Mouse (Mus musculus): ENCODE measurements around the gene Rev1. TPM values are rescaled to one million over a fixed set of nuclear protein-coding genes. Genes with fewer than 3 reads are reported as not detected.
A peak's percentile ranks its signal among the peaks of the same experiment; 100 is the strongest.

Gene Rev1
- 31.2 and 32.2 TPM in 2 replicates for polyA plus RNA-seq (2014; fragmentation: Nextera tagmentation; extraction: Ambion mirVana)

- peak within 1 kb of the TSS; percentile 68 for H3K4me2 ChIP-seq
- peaks cover 23% of the 10 kb centered on the region for H3K4me1 ChIP-seq (replicated peaks; ENCODE audit: control insufficient read depth, insufficient read depth, low read length)
- H3K9me3 ChIP-seq (ENCODE audit: control insufficient read depth, low read length), result no peaks in the 10 kb centered on the region
- H3K27me3 ChIP-seq (replicated peaks; ENCODE audit: control insufficient read depth, insufficient read depth, low read length), result no peaks in the 10 kb centered on the region
- under 1% methylated on average over 81 of the region's 122 CpGs for WGBS
- peak within 1 kb of the TSS; percentile 92 for H3K9ac ChIP-seq (ENCODE audit: low read depth, low read length)
- no peaks in the 10 kb centered on the region for H3K36me3 ChIP-seq (ENCODE audit: control insufficient read depth, insufficient read depth, low read length)
- H3K27ac ChIP-seq (ENCODE audit: low read depth, low read length), result peak within 1 kb of the TSS; percentile 91
- DNase-seq (ENCODE audit: low spot score) (peak; percentile 91), ATAC-seq (replicated peaks; ENCODE audit: low FRiP score) (peak; percentile 90)
- H3K4me3 ChIP-seq (ENCODE audit: low read depth, low read length), result peak within 1 kb of the TSS; percentile 91
Measured at GRCm38 (mm10) chr1:38129501-38130267, at the start of gene Rev1. TSS of gene Rev1 (minus strand) at chr1:38129801.

GRCm38 (mm10) chr1:38178929-38179328, 49.3 kb upstream of the Rev1 start:
- Histone ChIP-seq H3K9ac (ENCODE audit: low read depth, low read length) (no peak overlapping the region), H3K36me3 (ENCODE audit: control insufficient read depth, insufficient read depth, low read length) (no peaks in the 10 kb centered on the region), H3K9me3 (ENCODE audit: control insufficient read depth, low read length) (no peaks in the 10 kb centered on the region), H3K4me3 (ENCODE audit: low read depth, low read length) (no peak overlapping the region), H3K4me1 (replicated peaks; ENCODE audit: control insufficient read depth, insufficient read depth, low read length) (no peaks in the 10 kb centered on the region), H3K27me3 (replicated peaks; ENCODE audit: control insufficient read depth, insufficient read depth, low read length) (no peaks in the 10 kb centered on the region), H3K27ac (ENCODE audit: low read depth, low read length) (no peak overlapping the region), H3K4me2 (no peak overlapping the region)
- DNase-seq (ENCODE audit: low spot score), result no peak
- no peak for ATAC-seq (replicated peaks; ENCODE audit: low FRiP score)
- WGBS, result 82% methylated on average over 8 of the region's 8 CpGs

- DNase-seq (ENCODE audit: low spot score), result no peak
- Histone ChIP-seq H3K9ac (ENCODE audit: low read depth, low read length) (no peak overlapping the region), H3K36me3 (ENCODE audit: control insufficient read depth, insufficient read depth, low read length) (no peaks in the 10 kb centered on the region), H3K9me3 (ENCODE audit: control insufficient read depth, low read length) (no peaks in the 10 kb centered on the region), H3K4me3 (ENCODE audit: low read depth, low read length) (no peak overlapping the region), H3K27ac (ENCODE audit: low read depth, low read length) (no peak overlapping the region), H3K27me3 (replicated peaks; ENCODE audit: control insufficient read depth, insufficient read depth, low read length) (no peaks in the 10 kb centered on the region), H3K4me2 (no peak overlapping the region), H3K4me1 (replicated peaks; ENCODE audit: control insufficient read depth, insufficient read depth, low read length) (no peaks in the 10 kb centered on the region)
- 81% methylated on average over 7 of the region's 7 CpGs for WGBS
- ATAC-seq (replicated peaks; ENCODE audit: low FRiP score), result no peak; the same call in 1 of the 2 replicates
Measured at GRCm38 (mm10) chr1:38176077-38176476, 46.5 kb upstream of the Rev1 start.

- 84% methylated on average over 4 of the region's 4 CpGs for WGBS
- Histone ChIP-seq H3K9me3 (ENCODE audit: control insufficient read depth, low read length) (no peaks in the 10 kb centered on the region), H3K27me3 (replicated peaks; ENCODE audit: control insufficient read depth, insufficient read depth, low read length) (no peaks in the 10 kb centered on the region), H3K4me2 (no peak overlapping the region), H3K4me1 (replicated peaks; ENCODE audit: control insufficient read depth, insufficient read depth, low read length) (no peaks in the 10 kb centered on the region), H3K9ac (ENCODE audit: low read depth, low read length) (no peak overlapping the region), H3K4me3 (ENCODE audit: low read depth, low read length) (no peak overlapping the region), H3K36me3 (ENCODE audit: control insufficient read depth, insufficient read depth, low read length) (no peaks in the 10 kb centered on the region), H3K27ac (ENCODE audit: low read depth, low read length) (no peak overlapping the region)
- ATAC-seq (replicated peaks; ENCODE audit: low FRiP score), result no peak
- DNase-seq (ENCODE audit: low spot score), result no peak
Measured at GRCm38 (mm10) chr1:38171874-38172273, 42.3 kb upstream of the Rev1 start.

- Histone ChIP-seq H3K4me1 (replicated peaks; ENCODE audit: control insufficient read depth, insufficient read depth, low read length) (no peaks in the 10 kb centered on the region), H3K9me3 (ENCODE audit: control insufficient read depth, low read length) (no peaks in the 10 kb centered on the region), H3K27ac (ENCODE audit: low read depth, low read length) (no peak overlapping the region), H3K27me3 (replicated peaks; ENCODE audit: control insufficient read depth, insufficient read depth, low read length) (no peaks in the 10 kb centered on the region), H3K4me2 (no peak overlapping the region), H3K36me3 (ENCODE audit: control insufficient read depth, insufficient read depth, low read length) (no peaks in the 10 kb centered on the region), H3K9ac (ENCODE audit: low read depth, low read length) (no peak overlapping the region), H3K4me3 (ENCODE audit: low read depth, low read length) (no peak overlapping the region)
- WGBS, result 51% methylated on average over 2 of the region's 2 CpGs
- DNase-seq (ENCODE audit: low spot score) (no peak), ATAC-seq (replicated peaks; ENCODE audit: low FRiP score) (no peak)
Measured at GRCm38 (mm10) chr1:38165696-38166095, 36.1 kb upstream of the Rev1 start.

- H3K9ac ChIP-seq (ENCODE audit: low read depth, low read length), result no peak overlapping the region
- H3K4me3 ChIP-seq (ENCODE audit: low read depth, low read length), result no peak overlapping the region
- 79% methylated on average over 5 of the region's 5 CpGs for WGBS
- ATAC-seq (replicated peaks; ENCODE audit: low FRiP score) (no peak), DNase-seq (ENCODE audit: low spot score) (no peak)
- no peaks in the 10 kb centered on the region for H3K27me3 ChIP-seq (replicated peaks; ENCODE audit: control insufficient read depth, insufficient read depth, low read length)
- no peak overlapping the region for H3K27ac ChIP-seq (ENCODE audit: low read depth, low read length)
- H3K4me2 ChIP-seq, result no peak overlapping the region
- H3K9me3 ChIP-seq (ENCODE audit: control insufficient read depth, low read length), result no peaks in the 10 kb centered on the region
- H3K36me3 ChIP-seq (ENCODE audit: control insufficient read depth, insufficient read depth, low read length), result no peaks in the 10 kb centered on the region
- H3K4me1 ChIP-seq (replicated peaks; ENCODE audit: control insufficient read depth, insufficient read depth, low read length), result no peaks in the 10 kb centered on the region
Measured at GRCm38 (mm10) chr1:38150086-38150485, 20.5 kb upstream of the Rev1 start.

GRCm38 (mm10) chr1:38146008-38146407, 16.4 kb upstream of the Rev1 start:
- H3K4me1 ChIP-seq (replicated peaks; ENCODE audit: control insufficient read depth, insufficient read depth, low read length), result no peaks in the 10 kb centered on the region
- WGBS, result 82% methylated on average over 4 of the region's 4 CpGs
- no peaks in the 10 kb centered on the region for H3K9me3 ChIP-seq (ENCODE audit: control insufficient read depth, low read length)
- no peak overlapping the region for H3K9ac ChIP-seq (ENCODE audit: low read depth, low read length)
- ATAC-seq (replicated peaks; ENCODE audit: low FRiP score) (no peak), DNase-seq (ENCODE audit: low spot score) (no peak)
- H3K4me2 ChIP-seq, result no peak overlapping the region
- H3K27me3 ChIP-seq (replicated peaks; ENCODE audit: control insufficient read depth, insufficient read depth, low read length), result no peaks in the 10 kb centered on the region
- no peak overlapping the region for H3K27ac ChIP-seq (ENCODE audit: low read depth, low read length)
- H3K4me3 ChIP-seq (ENCODE audit: low read depth, low read length), result no peak overlapping the region
- no peaks in the 10 kb centered on the region for H3K36me3 ChIP-seq (ENCODE audit: control insufficient read depth, insufficient read depth, low read length)

- H3K4me1 ChIP-seq (replicated peaks; ENCODE audit: control insufficient read depth, insufficient read depth, low read length), result no peaks in the 10 kb centered on the region
- H3K27ac ChIP-seq (ENCODE audit: low read depth, low read length), result no peak overlapping the region
- H3K9me3 ChIP-seq (ENCODE audit: control insufficient read depth, low read length), result no peaks in the 10 kb centered on the region
- DNase-seq (ENCODE audit: low spot score) (no peak), ATAC-seq (replicated peaks; ENCODE audit: low FRiP score) (no peak)
- no peaks in the 10 kb centered on the region for H3K36me3 ChIP-seq (ENCODE audit: control insufficient read depth, insufficient read depth, low read length)
- WGBS, result 80% methylated on average over 1 of the region's 1 CpGs
- no peak overlapping the region for H3K9ac ChIP-seq (ENCODE audit: low read depth, low read length)
- no peak overlapping the region for H3K4me2 ChIP-seq
- H3K27me3 ChIP-seq (replicated peaks; ENCODE audit: control insufficient read depth, insufficient read depth, low read length), result no peaks in the 10 kb centered on the region
- no peak overlapping the region for H3K4me3 ChIP-seq (ENCODE audit: low read depth, low read length)
Measured at GRCm38 (mm10) chr1:38141371-38141770, 11.8 kb upstream of the Rev1 start.

GRCm38 (mm10) chr1:38140911-38141310, 11.3 kb upstream of the Rev1 start:
- DNase-seq (ENCODE audit: low spot score) (no peak), ATAC-seq (replicated peaks; ENCODE audit: low FRiP score) (no peak)
- Histone ChIP-seq H3K4me3 (ENCODE audit: low read depth, low read length) (no peak overlapping the region), H3K9me3 (ENCODE audit: control insufficient read depth, low read length) (no peaks in the 10 kb centered on the region), H3K4me1 (replicated peaks; ENCODE audit: control insufficient read depth, insufficient read depth, low read length) (no peaks in the 10 kb centered on the region), H3K27me3 (replicated peaks; ENCODE audit: control insufficient read depth, insufficient read depth, low read length) (no peaks in the 10 kb centered on the region), H3K9ac (ENCODE audit: low read depth, low read length) (no peak overlapping the region), H3K36me3 (ENCODE audit: control insufficient read depth, insufficient read depth, low read length) (no peaks in the 10 kb centered on the region), H3K4me2 (no peak overlapping the region), H3K27ac (ENCODE audit: low read depth, low read length) (no peak overlapping the region)
- WGBS, result 76% methylated on average over 2 of the region's 2 CpGs

All from liver, embryonic 11.5 days (tissue).